Mouse (Mus musculus) midbrain, embryonic 14.5 days (tissue): Measurements from ENCODE around the gene Nelfb. TPM values are rescaled to one million over a fixed set of nuclear protein-coding genes. Genes with fewer than 3 reads are reported as not detected.

Source experiments
- ATAC-seq: fragments of 200-750 bp; cut with Nextera tagmentation; 2 replicates; pipeline ENCODE4 v1.8.0; 2017; ENCODE audit warnings: moderate number of reproducible peaks, moderate library complexity; ENCODE audit not compliant: low FRiP score, low TSS enrichment
- DNase-seq: peaks from one replicate; pipeline ENCODE4 v3.0.0-alpha.2; 2015
- H3K27ac ChIP-seq: fragments of 300-500 bp; sonication (generic); replicated peaks from 2 replicates; pipeline ENCODE4 v1.5.1; 2014; ENCODE audit warnings: mild to moderate bottlenecking, low read depth, low read length, moderate library complexity
- H3K27me3 ChIP-seq: fragments of 300-500 bp; sonication (generic); 2 replicates; pipeline ENCODE4 v1.6.1; 2014; ENCODE audit warnings: low read length, control low read depth, mixed read lengths; ENCODE audit not compliant: control insufficient read depth, insufficient read depth
- H3K36me3 ChIP-seq: fragments of 300-500 bp; sonication (generic); 2 replicates; pipeline ENCODE4 v1.6.1; 2014; ENCODE audit warnings: low read length, control low read depth; ENCODE audit not compliant: control insufficient read depth, insufficient read depth
- H3K4me1 ChIP-seq: fragments of 300-500 bp; sonication (generic); 2 replicates; pipeline ENCODE4 v1.6.1; 2014; ENCODE audit warnings: mild to moderate bottlenecking, antibody characterized with exemption, low read length, control low read depth; ENCODE audit not compliant: control insufficient read depth, insufficient read depth
- H3K4me2 ChIP-seq: fragments of 300-500 bp; sonication (generic); 2 replicates; pipeline ENCODE4 v1.6.1; 2014; ENCODE audit warnings: mild to moderate bottlenecking, low read length, moderate library complexity
- H3K4me3 ChIP-seq: fragments of 300-500 bp; sonication (generic); replicated peaks from 2 replicates; pipeline ENCODE4 v1.5.1; 2014; ENCODE audit warnings: low read depth, low read length
- H3K9ac ChIP-seq: fragments of 300-500 bp; sonication (generic); replicated peaks from 2 replicates; pipeline ENCODE4 v1.6.1; 2014; ENCODE audit warnings: mild to moderate bottlenecking, low read length, moderate library complexity
- H3K9me3 ChIP-seq: fragments of 300-500 bp; sonication (generic); 2 replicates; pipeline ENCODE4 v1.6.1; 2016; ENCODE audit warnings: low read length, control low read depth, mixed read lengths; ENCODE audit not compliant: control insufficient read depth
- WGBS: fragments of 180-500 bp; shearing (Covaris S2); extraction: QIAGEN DNeasy Blood & Tissue Kit; methylation state at CpG from one replicate; pipeline ENCODE4 v1.1.7; 2014; 5-methylcytosine and 5-hydroxymethylcytosine counted together
- polyA plus RNA-seq: library from polyadenylated mRNA; unstranded; fragments of >200 nt; fragmentation: Nextera tagmentation; extraction: Ambion mirVana; gene quantifications from 2 replicates; pipeline ENCODE4 v1.2.1, GENCODE M21; 2014

Gene Nelfb
- polyA plus RNA-seq, 1 experiment from 2014 or later, result 98.7 TPM

- H3K4me1 ChIP-seq, result peaks cover 64% of the 10 kb centered on the region
- DNase-seq (no peak), ATAC-seq (no peak)
- no peaks in the 10 kb centered on the region for H3K9me3 ChIP-seq
- H3K9ac ChIP-seq, result peak overlapping the region; percentile 46; the same call in 1 of the 2 replicates
- H3K4me3 ChIP-seq, result peak overlapping the region; percentile 72
- peak overlapping the region; percentile 55 for H3K27ac ChIP-seq
- H3K27me3 ChIP-seq, result no peaks in the 10 kb centered on the region
- peak overlapping the region; percentile 80 for H3K4me2 ChIP-seq
- no peaks in the 10 kb centered on the region for H3K36me3 ChIP-seq
- WGBS, result 31% methylated on average over 15 of the region's 15 CpGs
These were observed 31.6 kb downstream of the Nelfb start for GRCm38 (mm10) chr2:25179566-25180217.

- Histone ChIP-seq H3K4me1 (peaks cover 56% of the 10 kb centered on the region), H3K9ac (0 out of 2 replicates have a peak overlapping the region, but pooled peaks have one; percentile 23), H3K4me3 (no peak overlapping the region), H3K9me3 (no peaks in the 10 kb centered on the region), H3K4me2 (peak overlapping the region; percentile 43), H3K36me3 (no peaks in the 10 kb centered on the region), H3K27me3 (no peaks in the 10 kb centered on the region), H3K27ac (peak overlapping the region; percentile 77)
- 12% methylated on average over 10 of the region's 10 CpGs for WGBS
- no peak for ATAC-seq
- peak; percentile 59 for DNase-seq
These were observed 32.9 kb downstream of the Nelfb start for GRCm38 (mm10) chr2:25178285-25178972.

GRCm38 (mm10) chr2:25177685-25178084 lies 33.6 kb downstream of the Nelfb start:
- ATAC-seq, result peak; percentile 27; the same call in 1 of the 2 replicates
- H3K4me1 ChIP-seq, result peaks cover 51% of the 10 kb centered on the region

GRCm38 (mm10) chr2:25177076-25177475 lies 34.2 kb downstream of the Nelfb start:
- WGBS, result 27% methylated on average over 4 of the region's 4 CpGs
- Histone ChIP-seq H3K4me3 (no peak overlapping the region), H3K27ac (peak overlapping the region; percentile 77), H3K9ac (0 out of 2 replicates have a peak overlapping the region, but pooled peaks have one; percentile 23), H3K4me1 (peaks cover 47% of the 10 kb centered on the region), H3K36me3 (no peaks in the 10 kb centered on the region), H3K27me3 (no peaks in the 10 kb centered on the region), H3K9me3 (no peaks in the 10 kb centered on the region), H3K4me2 (peak overlapping the region; percentile 43)
- ATAC-seq (no peak), DNase-seq (no peak)

More at GRCm38 (mm10) chr2:25177685-25178084, 33.6 kb downstream of the Nelfb start:
- 0% methylated on average over 6 of the region's 6 CpGs for WGBS
- Histone ChIP-seq H3K4me2 (peak overlapping the region; percentile 43), H3K4me3 (no peak overlapping the region), H3K9ac (peak overlapping the region; percentile 23; the same call in 1 of the 2 replicates), H3K9me3 (no peaks in the 10 kb centered on the region), H3K36me3 (no peaks in the 10 kb centered on the region), H3K27ac (peak overlapping the region; percentile 77), H3K27me3 (no peaks in the 10 kb centered on the region)
- DNase-seq, result peak; percentile 79

GRCm38 (mm10) chr2:25176573-25176972 lies 34.7 kb downstream of the Nelfb start:
- WGBS, result 73% methylated on average over 6 of the region's 6 CpGs
- peak overlapping the region; percentile 77; the same call in 1 of the 2 replicates for H3K27ac ChIP-seq
- H3K4me3 ChIP-seq, result no peak overlapping the region
- no peaks in the 10 kb centered on the region for H3K36me3 ChIP-seq
- no peaks in the 10 kb centered on the region for H3K9me3 ChIP-seq
- no peaks in the 10 kb centered on the region for H3K27me3 ChIP-seq
- peak overlapping the region; percentile 43 for H3K4me2 ChIP-seq
- DNase-seq (no peak), ATAC-seq (no peak)
- H3K9ac ChIP-seq, result 0 out of 2 replicates have a peak overlapping the region, but pooled peaks have one; percentile 2
- H3K4me1 ChIP-seq, result peaks cover 46% of the 10 kb centered on the region

GRCm38 (mm10) chr2:25175690-25176078 lies 35.6 kb downstream of the Nelfb start:
- Histone ChIP-seq H3K4me2 (no peak overlapping the region), H3K9ac (no peak overlapping the region), H3K4me1 (peaks cover 46% of the 10 kb centered on the region), H3K27me3 (no peaks in the 10 kb centered on the region), H3K27ac (no peak overlapping the region), H3K9me3 (no peaks in the 10 kb centered on the region), H3K36me3 (no peaks in the 10 kb centered on the region), H3K4me3 (no peak overlapping the region)
- DNase-seq (no peak), ATAC-seq (no peak)
- WGBS, result 79% methylated on average over 4 of the region's 4 CpGs

GRCm38 (mm10) chr2:25174866-25175689 lies 36.2 kb downstream of the Nelfb start:
- 56% methylated on average over 7 of the region's 7 CpGs for WGBS
- ATAC-seq, result no peak
- Histone ChIP-seq H3K27me3 (no peaks in the 10 kb centered on the region), H3K4me2 (no peak overlapping the region), H3K36me3 (no peaks in the 10 kb centered on the region), H3K4me3 (no peak overlapping the region), H3K9me3 (no peaks in the 10 kb centered on the region), H3K9ac (no peak overlapping the region), H3K4me1 (peaks cover 45% of the 10 kb centered on the region), H3K27ac (no peak overlapping the region)
- DNase-seq, result no peak

GRCm38 (mm10) chr2:25173821-25174220 lies 37.5 kb downstream of the Nelfb start:
- peaks cover 45% of the 10 kb centered on the region for H3K4me1 ChIP-seq
- H3K36me3 ChIP-seq, result no peaks in the 10 kb centered on the region
- no peak overlapping the region for H3K4me2 ChIP-seq
- no peak for ATAC-seq
- H3K9me3 ChIP-seq, result no peaks in the 10 kb centered on the region
- no peaks in the 10 kb centered on the region for H3K27me3 ChIP-seq
- H3K4me3 ChIP-seq, result no peak overlapping the region
- DNase-seq, result no peak
- no peak overlapping the region for H3K9ac ChIP-seq
- WGBS, result 95% methylated on average over 4 of the region's 4 CpGs
- no peak overlapping the region for H3K27ac ChIP-seq
